ENCODE assay signal across 8 mouse cellular contexts in the genomic region with DNA sequence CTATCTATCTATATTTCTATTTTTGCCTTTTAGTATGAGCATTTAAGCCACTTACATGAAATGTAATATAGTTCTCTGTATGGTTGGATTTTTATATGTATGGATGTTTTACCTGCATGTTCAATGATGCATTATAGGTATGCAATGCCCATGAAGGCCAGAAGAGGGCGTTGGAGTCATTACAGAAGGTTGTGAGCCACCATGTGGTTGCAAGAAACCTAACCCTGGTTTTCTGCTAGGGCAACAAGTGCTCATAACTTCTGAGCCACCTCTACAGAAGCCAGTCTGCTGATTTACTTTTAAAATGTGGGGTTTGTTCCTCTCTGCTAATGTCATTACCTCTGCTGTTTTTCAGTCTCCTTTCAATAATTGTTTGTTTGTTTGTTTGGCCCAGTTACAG. TPM values are rescaled to one million over a fixed set of nuclear protein-coding genes. Genes with fewer than 3 reads are reported as not detected.
DNase-seq lines count a peak whose midpoint lies in the region; ATAC-seq lines count a peak whose summit lies in the region.
"Had no signal": no experiment of that assay in that cellular context is flagged by ENCODE, and none has a peak within 500 bp of the region (broad histone marks: within the 10 kb centered on the region; RNA-seq: fewer than 3 reads in every experiment).

No protein-coding gene starts in this region.

- H3K36me3 ChIP-seq in midbrain, embryonic 10.5 days = no peaks in the 10 kb centered on the region
- no peaks in the 10 kb centered on the region for H3K36me3 ChIP-seq in midbrain, embryonic 15.5 days (replicated peaks)
- no peaks in the 10 kb centered on the region for H3K36me3 ChIP-seq in heart, embryonic 11.5 days (ENCODE audit: control insufficient read depth, insufficient read depth, low read length)
- H3K36me3 ChIP-seq: lung, embryonic 15.5 days had no signal

- no peak overlapping the region for H3K27ac ChIP-seq in midbrain, embryonic 10.5 days (replicated peaks)
- H3K27ac ChIP-seq in midbrain, embryonic 15.5 days = no peak overlapping the region
- H3K27ac ChIP-seq in heart, embryonic 11.5 days (ENCODE audit: low read depth, low read length) = no peak overlapping the region
- H3K27ac ChIP-seq: lung, embryonic 15.5 days had no signal

- H3K4me1 ChIP-seq in midbrain, embryonic 10.5 days = 0 out of 2 replicates have a peak, but pooled peaks cover 3% of the 10 kb centered on the region
- peaks cover 2% of the 10 kb centered on the region; the same call in 1 of the 2 replicates for H3K4me1 ChIP-seq in midbrain, embryonic 15.5 days
- H3K4me1 ChIP-seq in heart, embryonic 11.5 days (ENCODE audit: control insufficient read depth, insufficient read depth, low read length) = no peaks in the 10 kb centered on the region
- H3K4me1 ChIP-seq: lung, embryonic 15.5 days had no signal

- ATAC-seq in midbrain, embryonic 15.5 days (replicated peaks) = no peak
- no peak for ATAC-seq in heart, embryonic 11.5 days (replicated peaks; ENCODE audit: insufficient number of reproducible peaks, low FRiP score, low TSS enrichment)

- no peak overlapping the region for H3K4me3 ChIP-seq in midbrain, embryonic 10.5 days
- H3K4me3 ChIP-seq in midbrain, embryonic 15.5 days = no peak overlapping the region
- no peak overlapping the region for H3K4me3 ChIP-seq in heart, embryonic 11.5 days (ENCODE audit: low read depth, low read length)
- H3K4me3 ChIP-seq: lung, embryonic 15.5 days had no signal

- no peak overlapping the region for H3K9ac ChIP-seq in midbrain, embryonic 15.5 days
- H3K9ac ChIP-seq in heart, embryonic 11.5 days (ENCODE audit: low read depth, low read length) = no peak overlapping the region
- H3K9ac ChIP-seq: lung, embryonic 15.5 days had no signal

- peak; percentile 32 for DNase-seq in midbrain, embryonic 10.5 days (ENCODE audit: low spot score)
- peak; percentile 83 for DNase-seq in R1 (ENCODE audit: low read depth, low spot score)
- peak; percentile 62 for DNase-seq in induced T-regulatory cell, adult 2 months (ENCODE audit: low read depth)
- DNase-seq in thymus, postnatal 25 days = peak; percentile 23
- DNase-seq in ovary, postnatal 36 days (ENCODE audit: low spot score) = no peak

- WGBS in midbrain, embryonic 10.5 days = 0% methylated on average over 1 of the region's 1 CpGs
- 0% methylated on average over 1 of the region's 1 CpGs for WGBS in midbrain, embryonic 15.5 days
- WGBS in heart, embryonic 11.5 days (ENCODE audit: insufficient replicate concordance) = 0% methylated on average over 1 of the region's 1 CpGs

- 0 out of 2 replicates have a peak, but pooled peaks cover 3% of the 10 kb centered on the region for H3K9me3 ChIP-seq in midbrain, embryonic 10.5 days (replicated peaks)
- no peaks in the 10 kb centered on the region for H3K9me3 ChIP-seq in midbrain, embryonic 15.5 days
- H3K9me3 ChIP-seq in heart, embryonic 11.5 days (replicated peaks; ENCODE audit: control insufficient read depth, low read length) = no peaks in the 10 kb centered on the region
- H3K9me3 ChIP-seq: lung, embryonic 15.5 days had no signal

- no peak overlapping the region for H3K4me2 ChIP-seq in midbrain, embryonic 15.5 days
- H3K4me2 ChIP-seq in heart, embryonic 11.5 days = no peak overlapping the region
- H3K4me2 ChIP-seq: lung, embryonic 15.5 days had no signal

- H3K27me3 ChIP-seq in midbrain, embryonic 10.5 days (ENCODE audit: low read depth, poor library complexity, severe bottlenecking) = peaks cover 40% of the 10 kb centered on the region
- peaks cover 9% of the 10 kb centered on the region; the same call in 1 of the 2 replicates for H3K27me3 ChIP-seq in midbrain, embryonic 15.5 days (replicated peaks)
- H3K27me3 ChIP-seq in heart, embryonic 11.5 days (ENCODE audit: control insufficient read depth, insufficient read depth, low read length) = peaks cover 24% of the 10 kb centered on the region

RNA-seq across cellular contexts. Expression of gene Barx1, which starts 12.2 kb away (rescaled TPM):
- 0.21 and 0.84 TPM in 2 replicates for polyA plus RNA-seq in midbrain, embryonic 10.5 days (2016; fragmentation: Nextera tagmentation; extraction: Ambion mirVana)
- not detected in 2 replicates for polyA plus RNA-seq in midbrain, embryonic 15.5 days (2015; fragmentation: Nextera tagmentation; extraction: Ambion mirVana)
- polyA plus RNA-seq in heart, embryonic 11.5 days (2014; fragmentation: Nextera tagmentation; extraction: Ambion mirVana) = 2.0 and 3.2 TPM in 2 replicates

RNA-seq across cellular contexts. Expression of gene Ptpdc1, which starts 25.2 kb away (rescaled TPM):
- 11.0 and 13.8 TPM in 2 replicates for polyA plus RNA-seq in midbrain, embryonic 10.5 days (2016; fragmentation: Nextera tagmentation; extraction: Ambion mirVana)
- 16.1 and 18.6 TPM in 2 replicates for polyA plus RNA-seq in midbrain, embryonic 15.5 days (2015; fragmentation: Nextera tagmentation; extraction: Ambion mirVana)
- 5.6 and 6.4 TPM in 2 replicates for polyA plus RNA-seq in heart, embryonic 11.5 days (2014; fragmentation: Nextera tagmentation; extraction: Ambion mirVana)
